Mouse (Mus musculus) right cerebral cortex, adult 2 months (tissue): Measurements from ENCODE around the gene Gm815.
A peak's percentile ranks its signal among the peaks of the same experiment; 100 is the strongest.

Experiments
- DNase-seq, 2 experiments: peaks; one replicate each; pipeline ENCODE4 v3.0.0; 2021 to 2022; ENCODE audit warnings: low spot score in 2 of 2

Gene Gm815

DNA sequence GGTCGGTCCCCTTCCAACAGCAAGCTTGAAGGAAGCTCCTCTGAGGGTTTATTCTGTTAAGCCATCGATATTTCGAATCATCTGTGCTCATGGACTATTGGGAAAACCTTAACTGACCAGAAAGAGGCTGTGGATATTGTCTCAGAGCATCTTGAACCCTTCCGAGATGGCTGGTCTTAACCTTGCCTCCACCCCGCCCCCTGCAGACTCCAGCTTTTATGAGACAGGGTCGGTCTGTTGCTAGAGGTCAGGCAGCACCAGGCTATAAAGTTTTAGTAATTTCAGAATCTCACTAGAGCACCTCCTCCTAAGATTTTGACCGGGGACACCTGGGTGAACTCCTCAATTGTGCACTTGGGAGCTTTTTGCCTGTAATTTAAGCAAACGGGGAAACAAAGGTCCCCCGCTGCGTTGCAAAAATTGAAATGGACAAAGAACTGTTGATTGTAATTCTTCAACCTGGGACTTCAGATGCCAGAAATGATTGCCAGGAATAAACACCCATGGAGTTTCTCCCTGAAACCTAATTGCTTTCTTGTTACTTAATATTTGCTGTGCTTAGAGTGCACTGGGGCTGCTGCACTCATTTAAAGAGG lies 8.4 kb upstream of the Gm815 start:
- DNase-seq = no peak

GRCm38 (mm10) chr19:26879856-26880255 lies 5.8 kb upstream of the Gm815 start:
- no peak for DNase-seq

DNA sequence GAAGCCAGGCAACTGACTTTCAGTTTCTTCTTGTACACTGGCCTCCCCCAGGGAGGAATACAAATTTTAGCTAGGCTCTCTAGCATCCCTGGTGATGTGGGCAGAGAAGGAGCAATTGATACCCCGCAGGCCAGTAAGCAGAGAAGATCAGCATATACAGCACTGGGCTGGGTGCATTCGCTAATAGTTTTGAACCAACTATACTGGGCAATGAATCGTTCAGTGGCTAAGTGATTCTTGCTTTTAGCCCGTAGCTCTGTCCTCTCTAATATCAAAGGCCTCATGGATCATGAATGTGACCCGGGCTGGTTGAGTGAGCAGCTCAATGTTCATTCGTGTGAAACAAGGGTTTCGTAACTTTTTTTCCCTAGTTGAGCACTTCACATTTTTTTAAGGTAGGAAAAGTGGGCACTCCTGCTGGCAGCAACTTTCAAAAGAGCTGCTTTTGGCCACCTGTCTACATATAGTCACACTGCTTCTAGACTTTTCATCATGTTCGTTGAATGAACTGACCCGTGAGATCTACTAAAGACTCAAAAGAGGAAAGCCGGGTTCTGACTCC lies 3.7 kb upstream of the Gm815 start:
- no peak for DNase-seq

GRCm38 (mm10) chr19:26888171-26888570 lies 2.5 kb downstream of the Gm815 start:
- peak; percentile 63 to 64 for DNase-seq

DNA sequence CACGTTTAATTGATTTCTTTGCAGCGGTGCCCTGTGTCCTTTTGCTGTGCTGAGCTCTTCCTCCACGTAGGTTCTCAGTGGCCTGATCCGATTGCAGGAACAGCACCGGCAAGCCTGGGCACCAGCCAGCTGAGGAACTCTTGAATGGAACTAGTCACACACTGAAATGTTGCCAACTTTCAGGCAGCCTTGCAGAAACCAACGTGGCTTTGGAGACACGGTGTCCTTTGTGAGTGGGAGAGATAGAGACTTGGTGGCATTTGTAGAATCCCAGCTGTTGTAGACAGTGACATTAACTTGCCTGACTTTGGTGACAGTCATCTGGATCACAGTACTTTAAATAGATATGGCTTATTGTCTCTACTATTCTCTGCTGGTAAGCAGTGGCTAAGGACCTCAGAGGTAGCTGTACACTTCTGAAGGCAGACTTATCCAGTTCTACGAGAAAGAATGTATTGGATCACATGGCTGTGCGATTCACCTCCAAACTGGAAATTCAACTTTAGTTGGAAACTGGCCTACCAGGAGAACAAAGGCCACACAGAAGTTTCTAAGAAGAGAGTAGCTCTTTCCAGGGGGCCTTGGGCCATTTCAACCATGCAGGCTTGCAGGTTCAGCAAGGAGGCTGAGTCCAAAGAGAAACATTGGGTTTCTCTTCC lies 5.8 kb downstream of the Gm815 start:
- DNase-seq = peak; percentile 46 to 55

- DNase-seq = peak; percentile 20 to 27
Measured at GRCm38 (mm10) chr19:26892861-26893260, 7.2 kb downstream of the Gm815 start.

DNA sequence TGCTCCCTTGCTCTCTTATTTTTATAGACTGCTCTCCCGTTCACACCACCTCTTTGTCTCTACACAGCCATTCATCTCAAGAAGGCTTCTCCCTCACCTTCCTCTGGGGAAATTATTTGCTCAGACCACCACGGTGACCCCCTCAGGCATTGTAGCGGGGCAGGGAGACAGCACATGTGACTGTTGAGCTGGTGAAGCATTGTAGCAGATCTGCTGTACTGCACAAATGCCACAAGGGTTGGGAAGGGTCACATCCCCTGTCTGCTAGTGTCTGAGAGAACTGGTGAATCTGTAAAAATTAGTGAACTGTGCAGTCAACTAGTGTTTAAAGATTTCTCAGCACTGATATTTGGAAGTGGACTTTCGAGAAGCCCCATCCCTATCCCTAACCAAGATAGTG lies 16.5 kb downstream of the Gm815 start:
- no peak for DNase-seq

GRCm38 (mm10) chr19:26914245-26914644 lies 28.6 kb downstream of the Gm815 start:
- DNase-seq = no peak

DNA sequence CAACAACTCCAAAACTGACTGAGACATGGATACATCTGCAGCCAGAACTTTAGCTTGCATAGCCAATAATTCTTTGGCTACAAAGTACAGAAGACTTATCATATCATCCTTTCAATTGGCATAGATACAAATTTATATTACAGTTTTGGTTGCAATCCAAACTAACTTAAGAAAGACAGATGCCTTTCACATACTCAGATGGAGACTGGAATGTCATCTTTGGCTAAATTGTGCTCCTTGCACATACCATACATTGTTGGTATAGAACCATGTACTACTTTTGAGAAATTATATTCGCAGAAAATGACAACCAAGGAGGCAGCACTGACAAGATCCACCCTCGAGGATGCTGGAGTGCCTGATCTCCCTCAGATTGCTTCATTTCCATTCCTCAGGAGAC lies 35.1 kb downstream of the Gm815 start:
- DNase-seq = no peak

DNA sequence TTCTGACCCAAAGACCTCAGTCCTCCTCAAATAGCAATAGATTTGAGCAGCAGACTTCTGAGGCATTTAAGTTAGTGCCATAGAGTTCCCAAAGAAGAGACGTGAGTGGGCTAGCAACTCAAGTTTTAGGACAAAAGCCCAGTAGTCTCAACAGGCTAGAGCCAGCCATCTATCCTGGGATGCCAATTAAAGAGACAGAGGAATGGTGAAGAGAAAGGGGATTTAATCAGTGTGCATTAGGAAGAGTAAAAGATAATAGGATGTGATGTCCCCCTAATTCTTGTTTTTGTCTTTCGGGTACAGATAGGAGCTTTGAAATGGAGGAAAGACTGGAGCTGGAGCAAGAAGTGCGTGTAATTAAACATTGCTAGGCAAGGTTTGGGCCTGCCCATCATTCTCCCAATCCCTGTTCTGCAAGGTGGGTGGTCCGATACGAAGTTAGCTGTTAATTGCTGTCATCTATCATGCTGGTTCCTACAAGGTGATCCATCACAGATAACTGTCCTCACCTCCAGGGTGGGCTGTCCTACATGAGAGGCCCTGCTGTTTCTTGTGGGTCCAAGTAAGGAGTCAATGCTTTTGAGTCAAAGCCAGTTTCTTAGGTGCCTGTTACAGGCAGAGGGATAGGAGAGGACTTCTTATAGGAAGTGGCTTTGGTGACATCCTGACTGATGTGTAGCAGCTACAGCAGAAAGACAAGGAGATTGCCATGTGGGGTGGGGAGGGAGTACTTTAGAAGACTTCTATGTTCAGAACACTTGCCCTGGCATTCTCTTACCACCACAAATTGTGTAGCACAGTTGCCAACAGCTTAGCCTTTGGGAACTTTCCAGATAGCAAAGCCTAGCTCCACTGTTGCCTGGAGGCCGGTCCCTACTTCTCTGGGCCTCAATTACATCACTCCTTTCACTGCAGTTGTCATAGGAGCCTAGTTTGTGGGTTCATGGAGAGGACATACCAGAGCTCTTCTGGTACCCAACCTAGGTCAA lies 44.9 kb downstream of the Gm815 start:
- DNase-seq = no peak

GRCm38 (mm10) chr19:26934186-26934585 lies 48.5 kb downstream of the Gm815 start:
- no peak for DNase-seq
